Mouse (Mus musculus) hindbrain, postnatal 0 days (tissue): ENCODE results near the gene Ccsap. TPM values are rescaled to one million over a fixed set of nuclear protein-coding genes. Genes with fewer than 3 reads are reported as not detected.

ENCODE experiments used
- ATAC-seq: fragments of 200-750 bp; cut with Nextera tagmentation; 2 replicates; pipeline ENCODE4 v1.8.0; 2017; ENCODE audit warnings: mild to moderate bottlenecking, moderate TSS enrichment, moderate library complexity
- DNase-seq: peaks from one replicate; pipeline ENCODE4 v3.0.0-alpha.2; 2015; ENCODE audit warnings: low spot score
- H3K27ac ChIP-seq: fragments of 300-500 bp; sonication (generic); 2 replicates; pipeline ENCODE4 v1.5.1; 2014; ENCODE audit warnings: mild to moderate bottlenecking
- H3K27me3 ChIP-seq: fragments of 300-500 bp; sonication (generic); 2 replicates; pipeline ENCODE4 v1.6.1; 2014; ENCODE audit warnings: low read length, mixed read lengths; ENCODE audit not compliant: insufficient read depth
- H3K36me3 ChIP-seq: fragments of 300-500 bp; sonication (generic); 2 replicates; pipeline ENCODE4 v1.6.1; 2014; ENCODE audit warnings: low read length, mixed read lengths; ENCODE audit not compliant: insufficient read depth
- H3K4me1 ChIP-seq: fragments of 300-500 bp; sonication (generic); 2 replicates; pipeline ENCODE4 v1.6.1; 2014; ENCODE audit warnings: antibody characterized with exemption, low read length, mixed read lengths; ENCODE audit not compliant: insufficient read depth
- H3K4me2 ChIP-seq: fragments of 300-500 bp; sonication (generic); 2 replicates; pipeline ENCODE4 v1.6.1; 2014; ENCODE audit warnings: low read depth, mild to moderate bottlenecking, low read length, moderate library complexity, mixed read lengths
- H3K4me3 ChIP-seq: fragments of 300-500 bp; sonication (generic); 2 replicates; pipeline ENCODE4 v1.5.1; 2014; ENCODE audit warnings: low read length
- H3K9ac ChIP-seq: fragments of 300-500 bp; sonication (generic); replicated peaks from 2 replicates; pipeline ENCODE4 v1.6.1; 2014; ENCODE audit warnings: mild to moderate bottlenecking, low read length, moderate library complexity, mixed read lengths
- H3K9me3 ChIP-seq: fragments of 300-500 bp; sonication (generic); 2 replicates; pipeline ENCODE4 v1.6.1; 2016; ENCODE audit warnings: low read length, mixed read lengths
- CTCF ChIP-seq: IDR thresholded peaks from 2 replicates; pipeline ENCODE4 v1.5.1; 2016; ENCODE audit warnings: antibody characterized with exemption, control low read depth, low read depth
- WGBS: fragments of 180-500 bp; shearing (Covaris S2); extraction: QIAGEN DNeasy Blood & Tissue Kit; methylation state at CpG from one replicate; pipeline ENCODE4 v1.1.7; 2014; 5-methylcytosine and 5-hydroxymethylcytosine counted together
- polyA plus RNA-seq: library from polyadenylated mRNA; unstranded; fragments of >200 nt; fragmentation: Nextera tagmentation; extraction: Ambion mirVana; gene quantifications from 2 replicates; pipeline ENCODE4 v1.2.1, GENCODE M21; 2015
- total RNA-seq: library from RNA; depleted of rRNA; stranded (reverse); fragments of >200 nt; gene quantifications from 2 replicates; pipeline ENCODE4 v1.2.3, GENCODE M21; 2014

The Ccsap gene
- total and polyA plus RNA-seq, 2 experiments from 2014 or later: 6.4 to 13.4 TPM

DNA sequence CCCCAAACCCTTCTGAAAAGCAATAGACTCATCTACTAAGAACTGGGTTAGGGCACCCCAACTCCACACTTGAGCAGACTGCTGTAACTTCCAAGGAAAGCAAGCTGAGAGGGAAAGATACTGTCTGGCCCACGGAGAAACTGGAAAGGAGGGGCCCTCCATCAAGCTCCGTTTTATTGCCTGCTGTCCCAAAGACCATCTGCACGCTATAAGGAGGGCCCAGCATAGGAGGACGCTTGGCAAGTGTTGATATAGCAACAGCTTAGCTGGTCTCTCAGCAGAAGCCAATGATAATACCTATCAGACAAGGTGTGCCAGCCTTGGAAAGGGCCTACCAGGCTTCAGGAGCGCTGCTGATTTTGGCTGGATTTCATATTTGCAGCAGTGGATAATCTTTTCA is 8.4 kb downstream of the Ccsap start:
- 48% methylated on average over 5 of the region's 5 CpGs for WGBS
- peak; percentile 40; the same call in 1 of the 2 replicates for ATAC-seq
- no peaks in the 10 kb centered on the region for H3K4me1 ChIP-seq
- H3K9me3 ChIP-seq: no peaks in the 10 kb centered on the region
- TF ChIP-seq CTCF: no peak
- H3K36me3 ChIP-seq: no peaks in the 10 kb centered on the region
- H3K4me3 ChIP-seq: no peak overlapping the region
- no peak for DNase-seq
- no peak overlapping the region for H3K27ac ChIP-seq
- H3K27me3 ChIP-seq: no peaks in the 10 kb centered on the region
- no peak overlapping the region for H3K4me2 ChIP-seq
- no peak overlapping the region for H3K9ac ChIP-seq

DNA sequence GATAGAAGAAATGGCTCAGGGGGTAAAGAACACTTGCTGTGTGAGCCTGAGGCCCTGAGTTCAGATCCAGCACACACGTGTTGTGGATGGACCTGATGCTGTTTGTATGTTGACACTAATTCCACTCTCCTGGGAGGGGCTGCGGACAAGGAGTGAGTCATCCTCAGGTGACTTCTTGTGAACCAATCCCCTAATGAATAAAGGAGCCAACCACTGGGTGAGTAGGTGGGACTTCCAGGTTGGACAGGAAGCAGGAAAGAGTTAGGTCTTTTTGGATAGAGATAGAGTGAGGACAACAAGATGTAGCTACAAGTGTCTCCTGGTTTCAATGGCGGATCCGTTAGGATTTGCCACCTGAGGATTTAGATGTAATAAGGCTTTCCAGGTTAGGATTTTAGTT is 10.7 kb downstream of the Ccsap start:
- no peak overlapping the region for H3K4me2 ChIP-seq
- no peak overlapping the region for H3K9ac ChIP-seq
- H3K4me1 ChIP-seq: no peaks in the 10 kb centered on the region
- no peak for ATAC-seq
- H3K9me3 ChIP-seq: no peaks in the 10 kb centered on the region
- WGBS: 94% methylated on average over 4 of the region's 4 CpGs
- DNase-seq: no peak
- no peaks in the 10 kb centered on the region for H3K36me3 ChIP-seq
- H3K27me3 ChIP-seq: no peaks in the 10 kb centered on the region
- H3K27ac ChIP-seq: no peak overlapping the region
- no peak overlapping the region for H3K4me3 ChIP-seq
- TF ChIP-seq CTCF: no peak

DNA sequence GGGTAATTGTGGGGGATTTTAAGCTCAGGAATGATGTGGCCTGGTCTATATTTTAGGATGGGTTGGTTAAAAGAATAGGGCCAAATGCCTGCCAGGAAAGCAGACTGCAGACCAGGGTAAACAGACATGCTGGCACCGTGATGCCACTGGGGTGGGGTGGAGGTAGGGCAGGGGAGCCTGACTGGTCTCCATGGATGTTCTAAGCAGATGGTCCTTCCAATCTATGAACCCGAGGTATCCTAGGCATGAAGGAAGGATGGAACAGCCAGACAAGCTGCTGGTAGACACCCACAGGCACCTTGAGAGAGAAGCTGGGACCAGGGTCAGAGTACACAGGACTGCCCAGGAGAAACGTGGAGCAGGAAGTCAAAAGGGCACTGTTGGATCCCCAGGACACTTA is 12.5 kb downstream of the Ccsap start:
- H3K9ac ChIP-seq: no peak overlapping the region
- H3K4me3 ChIP-seq: no peak overlapping the region
- no peak overlapping the region for H3K4me2 ChIP-seq
- DNase-seq (no peak), ATAC-seq (no peak)
- 52% methylated on average over 3 of the region's 3 CpGs for WGBS
- no peaks in the 10 kb centered on the region for H3K4me1 ChIP-seq
- H3K36me3 ChIP-seq: no peaks in the 10 kb centered on the region
- H3K27me3 ChIP-seq: no peaks in the 10 kb centered on the region
- H3K27ac ChIP-seq: no peak overlapping the region
- TF ChIP-seq CTCF: no peak
- no peaks in the 10 kb centered on the region for H3K9me3 ChIP-seq

DNA sequence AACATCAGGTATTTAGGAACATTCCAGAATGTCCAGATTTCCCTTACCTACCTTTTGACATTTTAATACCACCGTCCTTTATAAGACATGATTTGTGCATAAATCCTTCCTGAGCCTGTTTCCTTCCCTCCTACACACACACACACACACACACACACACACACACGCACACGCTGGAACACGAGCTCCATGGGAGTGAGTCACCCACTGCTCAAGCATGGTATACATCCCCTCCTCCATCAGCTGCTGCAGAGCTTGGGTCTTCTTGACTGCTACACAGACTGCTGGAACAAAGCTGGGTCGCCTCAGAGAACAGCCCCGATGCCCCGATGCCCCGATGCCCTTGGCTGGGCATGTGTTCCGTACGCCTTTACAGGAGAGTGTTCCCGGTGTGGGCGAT is 13.5 kb downstream of the Ccsap start:
- 91% methylated on average over 12 of the region's 12 CpGs for WGBS
- no peaks in the 10 kb centered on the region; the same call in 1 of the 2 replicates for H3K36me3 ChIP-seq
- ATAC-seq: no peak; the same call in 1 of the 2 replicates
- no peak for DNase-seq
- no peaks in the 10 kb centered on the region for H3K27me3 ChIP-seq
- no peak overlapping the region for H3K4me3 ChIP-seq
- H3K9me3 ChIP-seq: no peaks in the 10 kb centered on the region
- H3K27ac ChIP-seq: no peak overlapping the region
- no peak for TF ChIP-seq CTCF
- no peaks in the 10 kb centered on the region for H3K4me1 ChIP-seq
- no peak overlapping the region for H3K4me2 ChIP-seq
- H3K9ac ChIP-seq: no peak overlapping the region

DNA sequence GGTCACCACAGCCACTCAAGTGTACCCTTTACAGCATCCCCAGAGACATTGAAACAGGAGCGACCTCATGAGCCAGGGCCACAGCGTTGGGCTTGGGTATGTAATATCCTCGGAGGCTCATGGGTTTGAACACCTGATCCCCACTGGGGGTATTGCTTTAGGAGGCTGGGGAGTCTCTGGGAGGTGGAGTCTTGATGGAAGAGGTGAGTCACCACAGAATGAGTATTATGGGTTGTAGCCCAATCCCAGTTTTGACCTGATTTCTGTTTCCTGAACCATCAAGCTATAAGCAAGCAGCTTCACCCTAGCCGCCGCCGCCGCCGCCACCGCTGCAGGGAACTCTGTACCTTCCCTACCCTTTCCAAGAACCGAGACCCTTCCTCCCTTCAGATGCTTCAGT is 14.0 kb downstream of the Ccsap start:
- 94% methylated on average over 10 of the region's 10 CpGs for WGBS
- ATAC-seq (no peak), DNase-seq (no peak)
- no peak for TF ChIP-seq CTCF
- no peak overlapping the region for H3K4me2 ChIP-seq
- H3K9ac ChIP-seq: no peak overlapping the region
- H3K36me3 ChIP-seq: peaks cover 3% of the 10 kb centered on the region; the same call in 1 of the 2 replicates
- no peak overlapping the region for H3K27ac ChIP-seq
- H3K4me1 ChIP-seq: no peaks in the 10 kb centered on the region
- no peak overlapping the region for H3K4me3 ChIP-seq
- no peaks in the 10 kb centered on the region for H3K27me3 ChIP-seq
- no peaks in the 10 kb centered on the region for H3K9me3 ChIP-seq

DNA sequence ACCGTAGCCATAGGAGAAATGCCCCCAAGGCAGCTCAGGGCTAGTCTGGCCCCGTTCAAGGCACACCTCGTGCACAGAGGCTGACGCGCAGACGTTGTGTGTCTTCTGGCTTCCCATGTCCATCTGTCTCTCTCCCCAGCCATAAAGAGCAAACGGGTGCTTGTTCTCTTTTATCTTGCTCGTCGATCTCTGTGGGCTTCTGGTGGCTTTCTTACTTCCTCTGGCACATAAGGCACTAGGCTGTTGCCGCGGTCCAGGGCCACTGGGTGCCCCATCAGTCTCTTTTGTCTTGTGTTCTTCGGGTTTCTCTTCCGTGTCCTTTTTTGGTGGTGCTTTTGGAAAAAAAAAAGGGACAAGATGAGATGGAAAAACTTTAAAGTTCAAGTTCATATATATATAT is 14.9 kb downstream of the Ccsap start:
- Histone ChIP-seq H3K36me3 (peaks cover 3% of the 10 kb centered on the region; the same call in 1 of the 2 replicates), H3K27ac (no peak overlapping the region), H3K9me3 (no peaks in the 10 kb centered on the region), H3K4me3 (no peak overlapping the region), H3K4me1 (no peaks in the 10 kb centered on the region), H3K27me3 (no peaks in the 10 kb centered on the region), H3K9ac (no peak overlapping the region), H3K4me2 (no peak overlapping the region)
- TF ChIP-seq CTCF: no peak
- DNase-seq (no peak), ATAC-seq (no peak)
- WGBS: 90% methylated on average over 13 of the region's 13 CpGs

DNA sequence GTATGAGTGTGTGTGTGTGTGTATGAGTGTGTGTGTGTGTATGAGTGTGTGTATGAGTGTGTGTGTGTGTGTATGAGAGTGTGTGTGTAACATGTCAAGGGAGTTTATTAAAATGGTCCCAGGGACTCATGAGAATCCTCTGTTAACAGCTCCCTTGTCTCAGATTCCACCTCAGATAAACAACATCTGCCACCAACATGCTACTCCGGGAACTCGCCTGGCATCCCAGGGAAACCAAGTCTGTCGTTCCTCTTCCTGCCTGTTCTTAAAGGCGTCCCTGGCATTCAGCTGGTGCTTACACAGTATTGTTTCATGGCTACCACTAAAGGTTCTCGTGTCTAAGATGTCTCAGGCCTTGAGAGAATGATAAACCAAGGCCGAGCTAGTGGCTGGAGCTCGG is 15.7 kb downstream of the Ccsap start:
- H3K36me3 ChIP-seq: peaks cover 3% of the 10 kb centered on the region; the same call in 1 of the 2 replicates
- no peak overlapping the region for H3K27ac ChIP-seq
- no peaks in the 10 kb centered on the region for H3K27me3 ChIP-seq
- DNase-seq (no peak), ATAC-seq (no peak)
- WGBS: 74% methylated on average over 7 of the region's 7 CpGs
- no peaks in the 10 kb centered on the region for H3K9me3 ChIP-seq
- no peaks in the 10 kb centered on the region for H3K4me1 ChIP-seq
- H3K4me2 ChIP-seq: no peak overlapping the region
- H3K4me3 ChIP-seq: no peak overlapping the region
- TF ChIP-seq CTCF: no peak
- H3K9ac ChIP-seq: no peak overlapping the region
